Mouse (Mus musculus) ES-Bruce4 (cell line): ENCODE data around the gene Pkd1l2.

ENCODE experiments used
- CTCF ChIP-seq: IDR thresholded peaks from one replicate; pipeline ENCODE4 v1.8.1; 2011; ENCODE audit warnings: low read depth, low read length
- EP300 ChIP-seq: IDR thresholded peaks from 2 replicates; pipeline ENCODE4 v1.6.1; 2011; ENCODE audit warnings: low read depth, low read length; ENCODE audit not compliant: insufficient read depth
- POLR2A ChIP-seq: IDR thresholded peaks from one replicate; pipeline ENCODE4 v1.8.1; 2011; ENCODE audit warnings: low read length; ENCODE audit not compliant: insufficient read depth

- TF ChIP-seq CTCF (no peak), EP300 (no peak), POLR2A (no peak)
These were observed 12.5 kb downstream of the Pkd1l2 start for GRCm38 (mm10) chr8:117069708-117070107.
